Mouse (Mus musculus): ENCODE results near the gene Marco. TPM values are rescaled to one million over a fixed set of nuclear protein-coding genes. Genes with fewer than 3 reads are reported as not detected.

Marco gene
- 0.21 and 0.66 TPM in 2 replicates for polyA plus RNA-seq (2012; rRNA removed)

GRCm38 (mm10) chr1:120504924-120505323 is at the start of gene Marco:
Gene Marco, minus strand, starts transcription at chr1:120505024.

Other genes starting within 250 kb of the Marco start
- 4.6 and 6.4 TPM in 2 replicates for gene Steap3, start 232.3 kb downstream of the Marco start, polyA plus RNA-seq (2012; rRNA removed)
- gene C1ql2, start 164.4 kb downstream of the Marco start, polyA plus RNA-seq (2012; rRNA removed) = 0.24 and 0.43 TPM in 2 replicates
- gene En1, start 97.4 kb upstream of the Marco start, polyA plus RNA-seq (2012; rRNA removed) = 9.0 and 19.2 TPM in 2 replicates

All from central nervous system, embryonic 11.5 days (tissue).